Mouse (Mus musculus) left cerebral cortex, postnatal 4 days (tissue): Measurements from ENCODE around the gene Pnpla2. TPM values are rescaled to one million over a fixed set of nuclear protein-coding genes. Genes with fewer than 3 reads are reported as not detected.

Experiments used
- DNase-seq: peaks from one replicate; pipeline ENCODE4 v3.0.0-alpha.2; 2022
- intact Hi-C: fragments of 180-260 bp; cut with DNase I; formaldehyde crosslinking; loops from one replicate; pipeline ENCODE4 v1.15.1; 2025
- total RNA-seq, 2 experiments: library from RNA; stranded (reverse); gene quantifications; 2 replicates each; pipeline ENCODE4 v1.2.3; 2021

Gene Pnpla2
- total RNA-seq, 2 experiments from 2014 or later: 13.9 to 16.0 TPM

- intact Hi-C loops: no loop called here
- DNase-seq: no peak
Measured at GRCm38 (mm10) chr7:141431434-141432185, 23.4 kb upstream of the Pnpla2 start.

DNA sequence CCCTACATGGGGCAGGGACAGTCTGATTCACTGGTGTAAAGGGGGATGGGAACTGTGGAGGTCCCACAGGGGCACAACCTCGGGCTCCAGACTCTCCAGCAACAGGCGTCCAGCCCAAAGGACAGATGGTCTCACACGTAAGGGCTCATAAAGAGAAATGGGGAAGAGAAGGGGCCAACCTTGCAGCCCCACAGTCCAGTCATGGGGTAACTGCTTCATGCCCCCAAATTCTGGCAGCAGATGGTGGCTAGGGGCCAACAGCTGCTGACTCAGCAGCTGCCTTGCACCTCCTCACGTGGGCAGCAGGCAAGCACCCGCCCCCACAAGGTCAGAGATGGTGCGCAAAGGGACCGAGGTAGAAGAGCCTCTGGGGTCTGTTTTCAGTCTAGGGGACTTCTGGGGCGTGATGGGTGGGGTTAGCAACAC, 22.8 kb upstream of the Pnpla2 start:
- intact Hi-C loops: no loop called here

GRCm38 (mm10) chr7:141432741-141433516, 22.1 kb upstream of the Pnpla2 start:
- intact Hi-C loops: no loop called here
- peak; percentile 84 for DNase-seq

More for the DNA sequence above, 22.8 kb upstream of the Pnpla2 start:
- peak; percentile 66 for DNase-seq

- peak; percentile 51 for DNase-seq
- intact Hi-C loops: no loop called here
Measured at GRCm38 (mm10) chr7:141433517-141434400, 21.2 kb upstream of the Pnpla2 start.

- intact Hi-C loops: no loop called here
Measured at GRCm38 (mm10) chr7:141434464-141434863, 20.5 kb upstream of the Pnpla2 start.

DNA sequence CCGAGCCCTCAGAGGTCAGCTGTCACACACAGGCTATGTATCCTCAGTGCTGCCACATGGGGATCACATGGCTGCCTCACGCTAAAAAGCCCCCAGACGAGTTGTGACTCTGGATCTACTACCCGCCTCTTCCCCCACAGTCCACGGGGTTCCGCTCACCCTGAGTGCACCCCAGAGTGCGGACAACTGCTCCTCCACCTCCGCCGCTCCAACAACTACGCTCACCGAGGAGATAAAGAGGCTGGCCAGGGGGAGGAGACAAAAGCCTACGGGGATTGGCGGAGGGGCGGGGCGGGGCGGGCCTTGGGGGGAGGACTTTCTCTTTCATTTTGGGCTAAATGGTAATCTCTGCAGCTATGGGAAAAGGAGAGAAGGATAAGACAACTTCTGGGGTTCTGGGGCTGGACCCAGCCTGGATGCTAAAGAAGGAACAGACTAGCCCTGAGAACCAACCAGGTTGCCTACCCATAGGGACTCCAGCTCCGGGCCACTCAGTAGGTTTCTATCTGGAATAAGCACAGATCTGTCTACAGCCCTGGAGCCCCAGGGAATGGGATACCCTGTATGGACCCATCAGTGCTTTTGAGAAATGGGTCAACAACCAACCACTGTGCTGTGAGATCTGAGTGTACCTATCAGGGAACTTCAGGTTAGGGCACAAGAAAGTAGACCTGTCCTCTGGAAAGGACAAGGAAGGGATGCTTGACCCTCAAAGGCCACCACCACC, 19.7 kb upstream of the Pnpla2 start:
- intact Hi-C loops: no loop called here

More at GRCm38 (mm10) chr7:141434464-141434863, 20.5 kb upstream of the Pnpla2 start:
- DNase-seq: peak; percentile 44

GRCm38 (mm10) chr7:141435856-141436522, 19.0 kb upstream of the Pnpla2 start:
- no peak for DNase-seq
- intact Hi-C loops: no loop called here

More for the DNA sequence above, 19.7 kb upstream of the Pnpla2 start:
- peak; percentile 49 for DNase-seq

DNA sequence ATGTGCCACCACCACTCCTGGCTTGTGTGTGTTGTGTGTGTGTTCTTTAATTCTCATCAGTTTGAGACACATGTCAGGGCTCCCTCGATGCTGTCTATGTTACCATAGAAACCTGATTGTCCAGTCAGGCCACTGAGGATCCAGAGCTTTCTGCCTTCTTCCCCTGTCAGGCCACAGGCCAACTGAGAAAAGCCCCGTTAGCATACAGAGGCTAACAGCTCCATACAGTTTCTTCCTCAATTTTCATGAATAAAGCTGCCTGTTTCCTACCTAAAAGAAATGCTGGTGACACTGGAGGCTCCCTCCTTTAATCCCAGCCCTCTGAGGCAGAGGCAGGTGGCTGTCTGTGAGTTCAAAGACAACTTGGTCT, 18.5 kb upstream of the Pnpla2 start:
- intact Hi-C loops: no loop called here
- DNase-seq: no peak

DNA sequence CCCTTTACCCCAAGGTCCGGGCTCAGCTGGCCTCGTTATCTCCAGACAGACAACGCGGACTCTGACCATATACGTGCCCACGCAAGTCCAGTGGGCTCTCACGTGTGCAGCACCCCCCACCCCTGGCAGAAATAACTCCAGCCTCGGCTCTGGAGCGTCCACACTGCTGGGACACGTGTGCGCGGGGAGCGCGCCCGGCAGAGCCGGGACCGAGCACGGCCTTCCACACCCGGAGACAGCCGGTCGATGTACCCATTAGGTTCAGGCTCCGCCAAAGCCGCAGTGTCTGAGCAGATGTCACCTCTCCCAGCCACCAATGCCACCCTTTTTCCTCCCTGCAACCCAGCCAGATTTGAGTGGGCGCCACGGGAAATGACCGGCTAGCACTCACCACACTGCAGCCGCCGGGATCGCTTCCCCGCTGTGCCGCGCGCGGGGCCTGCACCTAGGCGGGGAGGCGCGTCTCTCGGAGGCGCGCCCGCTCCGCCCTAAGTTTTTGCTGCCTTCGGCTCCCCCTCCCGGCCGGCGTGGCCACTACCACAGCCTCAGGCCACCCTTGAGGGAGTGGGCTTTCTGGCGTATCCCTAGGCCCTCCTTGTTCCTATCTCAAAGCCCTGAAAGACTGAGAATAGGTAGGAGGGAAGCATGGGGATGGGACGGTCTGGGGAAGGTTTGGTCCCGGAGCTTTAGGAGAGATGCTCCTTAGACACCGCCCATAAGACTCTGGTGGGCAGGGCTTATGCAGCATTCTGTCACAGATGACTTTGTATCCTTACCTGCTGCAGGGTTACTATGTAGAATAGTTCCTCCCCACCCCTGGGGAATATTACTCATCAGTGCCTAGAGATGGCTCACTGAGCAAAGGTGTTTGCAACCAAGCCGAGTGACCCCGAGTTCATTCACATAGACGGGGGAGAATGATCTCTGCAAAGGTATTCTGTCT, 17.5 kb upstream of the Pnpla2 start, which contains the start of gene Slc25a22:
TSS of gene Slc25a22 (minus strand) at position 715 of the 943 bp plus-strand sequence.
- intact Hi-C loops: no loop called here
- DNase-seq: peak; percentile 86

GRCm38 (mm10) chr7:141438201-141438968, 16.6 kb upstream of the Pnpla2 start:
- DNase-seq: no peak
- intact Hi-C loops: no loop called here

DNA sequence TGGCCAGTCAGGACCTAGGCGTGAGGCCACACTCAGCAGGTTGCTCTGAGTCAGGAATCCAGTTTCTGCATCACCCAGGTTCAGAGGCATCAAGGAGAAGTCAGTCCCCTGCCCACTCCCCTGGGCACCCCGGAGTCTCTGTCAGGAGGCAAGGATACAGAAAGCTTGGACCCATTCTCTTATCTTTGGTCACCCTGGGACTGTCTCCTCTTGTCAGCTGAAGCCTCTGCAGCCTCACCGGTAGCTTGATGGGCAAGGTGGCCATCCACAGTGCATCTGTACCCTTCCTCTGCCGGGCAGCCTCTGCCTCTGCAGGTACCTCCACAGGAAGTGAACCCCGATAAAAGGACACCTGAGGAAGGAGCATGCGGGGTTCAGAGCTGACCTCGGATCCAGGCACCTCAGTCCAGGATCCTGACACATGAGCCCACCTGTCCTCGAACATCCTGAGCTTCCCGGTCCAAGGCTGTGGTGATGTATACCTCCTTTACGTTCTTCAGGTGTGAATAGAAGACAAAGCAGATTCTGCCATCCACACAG, 15.8 kb upstream of the Pnpla2 start:
- intact Hi-C loops: no loop called here
- no peak for DNase-seq

- no peak for DNase-seq
- intact Hi-C loops: no loop called here
Measured at GRCm38 (mm10) chr7:141439811-141440210, 15.2 kb upstream of the Pnpla2 start.

GRCm38 (mm10) chr7:141440613-141441012, 14.4 kb upstream of the Pnpla2 start:
- intact Hi-C loops: no loop called here
- peak; percentile 78 for DNase-seq

GRCm38 (mm10) chr7:141441460-141441859, 13.5 kb upstream of the Pnpla2 start:
- DNase-seq: no peak
- intact Hi-C loops: no loop called here

GRCm38 (mm10) chr7:141442199-141442598, 12.8 kb upstream of the Pnpla2 start:
- no peak for DNase-seq
- intact Hi-C loops: no loop called here

DNA sequence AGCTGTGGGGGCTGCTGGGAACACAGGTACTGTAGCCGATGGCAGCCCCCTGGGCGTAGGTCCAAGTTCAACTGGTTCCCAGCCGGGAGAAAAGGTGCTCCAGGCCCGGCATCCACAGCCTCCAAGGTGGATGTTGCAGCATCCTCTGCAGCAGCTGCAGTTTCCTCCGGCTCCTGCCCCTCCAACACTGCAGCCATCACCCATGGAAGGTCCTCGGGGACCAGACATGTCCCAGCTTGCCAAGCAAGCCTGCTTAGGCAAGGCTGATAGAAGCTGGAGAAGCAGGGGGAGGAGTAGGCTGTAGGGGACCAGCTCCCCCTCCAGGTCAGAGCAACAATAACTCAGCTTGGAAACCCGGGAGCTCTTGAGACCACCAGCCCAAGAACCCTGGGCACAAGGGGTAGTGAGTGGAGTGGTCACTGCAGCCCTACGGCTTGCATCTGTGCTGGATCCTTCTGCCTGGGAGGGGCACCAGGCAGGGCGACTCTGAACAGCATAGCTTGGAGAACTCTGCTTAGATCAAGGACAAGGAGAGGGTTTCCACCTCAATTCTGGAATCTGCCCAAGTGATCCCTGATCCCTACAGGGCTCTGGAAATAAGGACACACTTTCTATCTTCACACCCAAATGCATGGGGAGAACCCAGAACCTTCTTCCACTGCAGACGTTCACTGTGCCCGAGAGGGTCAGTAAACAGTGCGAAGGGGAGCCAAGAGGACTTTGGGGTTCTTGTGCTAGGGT, 11.7 kb upstream of the Pnpla2 start:
- intact Hi-C loops: no loop called here
- peak; percentile 57 for DNase-seq

GRCm38 (mm10) chr7:141443828-141444237, 11.2 kb upstream of the Pnpla2 start, which contains the start of gene Pidd1:
Pidd1 (minus strand) TSS chr7:141444025.
- no peak for DNase-seq
- intact Hi-C loops: no loop called here
